Mouse (Mus musculus): ENCODE results near the gene Zfp709. TPM values are rescaled to one million over a fixed set of nuclear protein-coding genes. Genes with fewer than 3 reads are reported as not detected.
"Not testable (repeated sequence)": the region's sequence is repeated elsewhere in the genome, so short reads cannot be mapped to it uniquely, and the experiment has no call there.

Zfp709 gene
- polyA plus RNA-seq (2015; fragmentation: Nextera tagmentation; extraction: Ambion mirVana), result 5.3 and 6.2 TPM in 2 replicates

DNA sequence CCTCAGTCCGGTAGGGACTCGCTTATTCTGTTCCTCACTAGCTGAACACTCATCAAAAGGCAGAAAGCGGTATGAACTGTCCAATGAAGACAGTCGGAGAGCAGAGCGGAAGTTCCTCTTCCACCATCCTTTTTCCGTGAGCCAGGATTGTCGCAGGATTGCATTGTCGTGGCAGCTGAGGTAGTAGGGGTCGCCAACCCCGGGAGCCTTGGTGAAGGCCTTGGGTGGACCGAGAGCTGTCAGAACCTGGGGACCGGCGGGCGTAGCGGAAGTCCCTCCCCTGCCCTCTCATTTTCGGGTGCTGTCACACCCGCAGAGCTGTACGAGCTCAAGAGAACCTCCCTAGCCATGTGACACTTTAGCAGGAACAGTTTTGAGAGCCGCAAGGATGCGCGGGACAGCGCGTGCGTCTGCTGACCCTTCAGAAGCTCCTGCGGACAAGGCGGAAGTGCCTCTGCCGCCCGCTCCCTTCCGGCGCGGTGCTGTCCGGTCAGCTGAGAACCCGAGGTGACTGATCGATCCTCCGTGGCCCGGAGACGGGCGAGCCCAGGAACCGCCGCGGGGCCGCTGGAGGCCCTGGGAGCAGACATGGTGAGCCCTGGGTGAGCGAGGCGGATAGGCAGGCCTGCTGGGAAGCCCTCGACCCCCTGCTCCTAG, at the start of gene Zfp709:
Gene Zfp709 (plus strand): TSS at position 402 of the 657 bp plus-strand sequence.
- Histone ChIP-seq H3K9me3 (no peaks in the 10 kb centered on the region), H3K27me3 (replicated peaks) (no peaks in the 10 kb centered on the region), H3K4me1 (0 out of 2 replicates have a peak, but pooled peaks cover 2% of the 10 kb centered on the region), H3K4me3 (replicated peaks) (peak within 1 kb of the TSS; percentile 67), H3K36me3 (peaks cover 19% of the 10 kb centered on the region), H3K4me2 (peak within 1 kb of the TSS; percentile 87), H3K9ac (peak within 1 kb of the TSS; percentile 76), H3K27ac (peak within 1 kb of the TSS; percentile 76)
- WGBS, result 4% methylated on average over 45 of the region's 45 CpGs
- peak; percentile 91 for ATAC-seq (ENCODE audit: insufficient read depth, low FRiP score, low read depth)

DNA sequence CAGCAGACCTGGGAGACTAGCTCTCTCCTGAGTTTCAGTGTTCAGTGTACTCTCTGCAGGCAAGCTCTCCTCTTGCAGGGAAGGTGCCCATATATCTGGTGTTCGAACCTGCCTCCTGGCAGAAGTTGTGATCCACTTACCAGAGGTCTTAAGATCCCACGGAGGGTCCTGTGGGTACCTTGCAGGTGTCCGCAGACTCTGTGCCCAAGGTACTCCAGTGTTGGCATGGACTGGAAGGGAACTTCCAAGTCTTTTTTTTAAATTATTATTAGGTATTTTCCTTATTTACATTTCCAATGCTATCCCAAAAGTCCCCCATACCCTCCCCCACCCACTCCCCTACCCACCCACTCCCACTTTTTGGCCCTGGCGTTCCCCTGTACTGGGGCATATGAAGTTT, 43.6 kb upstream of the Zfp709 start:
- H3K9ac ChIP-seq; H3K4me2 ChIP-seq; H3K27me3 ChIP-seq (replicated peaks); H3K27ac ChIP-seq; H3K9me3 ChIP-seq; H3K4me1 ChIP-seq; H3K4me3 ChIP-seq (replicated peaks); ATAC-seq (ENCODE audit: insufficient read depth, low FRiP score, low read depth); H3K36me3 ChIP-seq: not testable (repeated sequence)
- whole genome bisulfite sequencing, result 79% methylated on average over 4 of the region's 4 CpGs

DNA sequence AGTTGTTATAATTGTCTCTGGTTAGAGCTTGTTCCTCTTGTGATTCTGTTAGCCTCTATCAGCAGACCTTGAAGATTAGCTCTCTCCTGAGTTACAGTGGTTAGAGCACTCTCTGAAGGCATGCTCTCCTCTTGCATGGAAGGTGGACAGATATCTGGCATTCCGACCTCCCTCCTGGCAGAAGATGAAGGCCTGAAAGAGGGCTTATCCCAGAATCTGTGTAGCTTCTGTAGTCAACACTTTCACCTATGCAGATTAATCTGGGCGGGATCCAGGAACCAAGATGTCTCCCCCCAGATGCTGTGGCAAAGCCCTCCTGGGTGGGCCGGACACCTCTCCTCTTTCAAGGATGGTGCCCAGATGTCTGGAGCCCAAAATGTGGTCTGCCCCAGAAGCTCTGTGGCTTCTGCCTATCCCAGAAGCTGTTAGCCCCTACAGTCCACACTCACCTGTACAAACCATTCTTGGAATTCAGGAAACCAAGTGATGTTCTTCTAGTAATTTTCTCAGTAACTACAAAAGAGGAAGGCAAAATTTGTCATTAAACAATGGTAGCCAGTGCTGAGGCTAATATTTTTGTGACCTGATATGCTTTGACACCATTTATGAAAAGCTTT, 40.5 kb upstream of the Zfp709 start:
- not testable (repeated sequence) for H3K9ac ChIP-seq; H3K27me3 ChIP-seq (replicated peaks); H3K27ac ChIP-seq; H3K4me2 ChIP-seq; H3K36me3 ChIP-seq; H3K4me3 ChIP-seq (replicated peaks); ATAC-seq (ENCODE audit: insufficient read depth, low FRiP score, low read depth); H3K9me3 ChIP-seq; H3K4me1 ChIP-seq
- WGBS, result 86% methylated on average over 3 of the region's 3 CpGs

DNA sequence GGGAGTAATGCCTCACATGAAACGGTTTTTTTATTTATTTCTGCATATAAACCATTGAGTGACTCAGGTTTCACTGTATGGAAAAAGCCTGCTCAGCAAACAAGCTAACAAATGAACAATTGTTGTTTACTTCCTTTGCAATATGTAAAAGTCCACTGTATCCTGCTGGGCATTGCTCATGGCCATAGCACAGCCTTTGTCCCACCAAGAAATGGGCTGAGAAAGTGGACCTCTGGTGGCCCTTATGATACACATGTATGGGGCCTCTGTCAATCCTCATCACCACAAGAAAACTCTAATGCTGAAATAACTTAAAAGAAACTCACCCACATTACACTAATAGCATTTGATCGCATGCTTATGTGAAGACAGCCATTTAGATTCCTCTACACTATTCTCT, 39.3 kb upstream of the Zfp709 start:
- WGBS, result 67% methylated on average over 2 of the region's 2 CpGs
- H3K27me3 ChIP-seq (replicated peaks); H3K9ac ChIP-seq; H3K4me1 ChIP-seq; H3K36me3 ChIP-seq; H3K9me3 ChIP-seq; H3K27ac ChIP-seq; H3K4me3 ChIP-seq (replicated peaks); H3K4me2 ChIP-seq; ATAC-seq (ENCODE audit: insufficient read depth, low FRiP score, low read depth): not testable (repeated sequence)

DNA sequence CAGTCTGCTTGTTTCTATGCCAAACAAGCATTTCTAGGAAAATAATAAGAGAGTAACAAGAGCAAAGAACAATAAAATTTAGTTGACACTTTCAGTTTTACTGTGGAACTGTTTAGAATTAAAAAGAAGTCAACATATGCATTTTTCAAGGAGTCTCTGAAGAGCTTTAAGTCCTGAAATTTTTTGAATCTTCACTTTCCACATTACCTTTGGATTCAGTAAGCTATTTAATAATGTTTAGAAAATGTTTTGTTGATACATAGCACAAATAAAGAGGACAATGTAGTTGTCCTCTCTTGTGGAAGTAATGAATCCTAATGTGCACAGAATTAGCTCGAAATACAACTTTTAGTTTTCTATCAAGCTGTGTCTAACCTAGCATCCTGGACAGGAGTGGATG, 37.4 kb upstream of the Zfp709 start:
- H3K4me3 ChIP-seq (replicated peaks); H3K9ac ChIP-seq; H3K4me2 ChIP-seq; ATAC-seq (ENCODE audit: insufficient read depth, low FRiP score, low read depth); H3K9me3 ChIP-seq; H3K4me1 ChIP-seq; H3K36me3 ChIP-seq; H3K27ac ChIP-seq; H3K27me3 ChIP-seq (replicated peaks): not testable (repeated sequence)
- 84% methylated on average over 1 of the region's 1 CpGs for WGBS

DNA sequence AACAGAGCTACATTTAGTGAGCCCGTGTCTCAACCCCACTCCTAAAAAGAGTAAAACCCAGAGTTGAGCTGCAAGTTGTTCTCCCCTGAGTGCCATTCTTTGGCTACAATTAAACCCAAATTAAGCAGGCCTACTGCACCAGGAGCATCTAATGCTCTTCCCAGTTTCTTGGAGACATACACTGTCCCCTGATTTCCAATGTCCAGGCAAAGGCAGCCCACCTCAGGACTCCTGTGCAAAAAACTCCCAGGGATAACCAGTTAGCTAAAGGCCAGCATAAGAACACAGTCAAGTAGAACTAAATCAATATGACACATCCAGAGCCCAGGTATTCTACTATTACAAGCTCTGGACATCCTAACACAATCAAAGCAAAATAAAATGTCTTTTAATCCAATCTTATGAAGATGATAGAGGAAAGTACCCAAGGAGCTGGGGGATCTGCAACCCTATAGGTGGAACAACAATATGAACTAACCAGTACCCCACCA, 35.8 kb upstream of the Zfp709 start:
- not testable (repeated sequence) for H3K27ac ChIP-seq; H3K4me3 ChIP-seq (replicated peaks); H3K4me1 ChIP-seq; H3K4me2 ChIP-seq; H3K27me3 ChIP-seq (replicated peaks); ATAC-seq (ENCODE audit: insufficient read depth, low FRiP score, low read depth); H3K9ac ChIP-seq; H3K36me3 ChIP-seq; H3K9me3 ChIP-seq
- 80% methylated on average over 1 of the region's 1 CpGs for WGBS

DNA sequence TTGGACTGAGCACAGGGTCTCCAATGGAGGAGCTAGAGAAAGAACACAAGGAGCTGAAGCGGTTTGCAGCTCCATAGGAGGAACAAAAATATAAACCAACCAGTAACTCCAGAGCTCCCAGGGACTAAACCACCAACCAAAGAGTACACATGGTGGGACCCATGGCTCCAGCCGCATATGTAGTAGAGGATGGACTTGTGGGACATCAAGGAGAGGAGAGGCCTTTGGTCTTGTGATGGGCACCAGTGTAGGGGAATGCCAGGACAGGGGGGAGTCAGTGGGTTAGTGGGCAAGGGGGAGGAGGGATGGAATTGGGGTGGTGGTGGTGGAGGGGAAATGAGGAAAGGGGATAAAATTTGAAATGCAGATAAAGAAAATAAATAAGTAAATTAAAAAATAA, 35.1 kb upstream of the Zfp709 start:
- H3K9me3 ChIP-seq; H3K27me3 ChIP-seq (replicated peaks); H3K36me3 ChIP-seq; H3K9ac ChIP-seq; ATAC-seq (ENCODE audit: insufficient read depth, low FRiP score, low read depth); H3K4me2 ChIP-seq; H3K4me1 ChIP-seq; H3K27ac ChIP-seq; H3K4me3 ChIP-seq (replicated peaks): not testable (repeated sequence)
- WGBS, result 85% methylated on average over 2 of the region's 2 CpGs

DNA sequence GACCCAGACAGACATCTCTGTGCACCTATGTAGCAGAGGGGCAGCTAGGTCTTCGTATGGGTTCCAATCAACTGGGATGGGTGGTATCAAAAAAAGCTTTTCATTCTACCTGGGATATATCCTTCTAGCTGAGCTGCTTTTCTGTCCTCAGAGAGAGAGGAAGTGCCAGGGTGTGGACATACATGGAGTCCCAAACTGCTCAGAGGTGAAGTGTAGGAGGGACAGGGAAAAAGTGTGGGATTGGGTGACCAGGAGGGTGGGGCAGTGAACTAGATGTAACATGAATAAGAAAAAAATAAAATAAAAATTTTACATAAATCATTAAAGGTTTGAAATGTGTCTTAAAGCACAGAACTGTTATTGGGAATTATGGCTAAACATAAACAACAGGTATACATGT, 30.8 kb upstream of the Zfp709 start:
- not testable (repeated sequence) for ATAC-seq (ENCODE audit: insufficient read depth, low FRiP score, low read depth); H3K4me1 ChIP-seq; H3K9ac ChIP-seq; H3K27ac ChIP-seq; H3K27me3 ChIP-seq (replicated peaks); H3K36me3 ChIP-seq; H3K4me2 ChIP-seq; H3K4me3 ChIP-seq (replicated peaks); H3K9me3 ChIP-seq
- WGBS, result 62% methylated on average over 1 of the region's 1 CpGs

DNA sequence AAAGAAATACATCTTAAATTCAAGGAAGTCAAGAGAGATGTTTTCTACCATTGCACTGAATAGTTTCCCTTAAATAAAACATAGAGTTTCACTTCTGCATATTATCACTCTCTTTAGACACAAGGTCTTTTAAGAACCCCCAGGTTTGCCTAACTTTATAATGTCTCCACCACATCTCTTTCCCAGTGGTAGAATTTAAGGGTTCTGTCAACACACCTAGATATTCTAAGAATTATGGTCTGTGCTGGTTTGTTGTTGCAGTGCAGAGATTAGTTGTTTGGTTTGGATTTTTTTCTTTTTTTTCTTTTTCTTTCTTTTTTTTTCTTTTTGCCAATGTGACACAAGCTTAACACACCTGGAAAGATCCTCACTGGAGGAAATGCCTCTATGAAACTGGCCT, 28.5 kb upstream of the Zfp709 start:
- H3K27me3 ChIP-seq (replicated peaks); H3K4me2 ChIP-seq; H3K27ac ChIP-seq; ATAC-seq (ENCODE audit: insufficient read depth, low FRiP score, low read depth); H3K4me1 ChIP-seq; H3K9me3 ChIP-seq; H3K4me3 ChIP-seq (replicated peaks); H3K36me3 ChIP-seq; H3K9ac ChIP-seq: not testable (repeated sequence)

DNA sequence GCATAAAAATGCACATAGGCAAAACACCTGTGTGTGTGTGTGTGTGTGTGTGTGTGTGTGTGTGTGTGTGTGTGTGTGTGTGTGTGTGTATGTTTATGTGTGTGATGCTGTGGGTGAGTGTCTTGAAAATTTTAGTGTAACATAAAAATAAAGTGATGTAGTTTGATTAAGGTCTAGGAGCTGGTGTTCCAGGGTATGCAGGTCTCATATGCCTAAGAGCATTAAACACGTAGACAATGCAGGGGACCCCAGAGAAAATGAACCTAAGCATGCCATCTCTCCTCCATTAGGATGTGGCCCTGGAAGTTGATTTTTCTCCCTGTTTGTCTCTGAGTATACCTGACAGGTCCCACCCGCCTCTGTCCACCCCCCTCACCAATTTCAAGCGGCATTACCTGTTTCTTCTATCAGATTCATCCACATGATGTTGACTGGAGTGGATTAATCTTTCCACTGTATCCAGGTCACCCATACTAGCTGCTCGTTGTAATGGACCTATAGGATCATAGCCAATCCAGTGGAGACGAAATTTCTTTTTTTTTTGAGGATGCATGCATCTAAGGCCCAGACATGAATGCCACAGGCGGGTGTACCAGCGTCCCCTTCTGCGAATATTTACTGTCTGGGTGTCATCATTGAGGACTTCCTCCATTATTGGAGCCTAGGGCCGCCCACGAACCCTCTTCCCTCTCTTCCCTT, 25.0 kb upstream of the Zfp709 start:
- not testable (repeated sequence) for H3K27me3 ChIP-seq (replicated peaks); H3K4me3 ChIP-seq (replicated peaks); H3K4me1 ChIP-seq; H3K27ac ChIP-seq; H3K4me2 ChIP-seq; H3K36me3 ChIP-seq; H3K9me3 ChIP-seq; H3K9ac ChIP-seq
- 73% methylated on average over 9 of the region's 10 CpGs for WGBS
- 0 out of 2 replicates have a peak, but pooled peaks have one; percentile 35 for ATAC-seq (ENCODE audit: insufficient read depth, low FRiP score, low read depth)

DNA sequence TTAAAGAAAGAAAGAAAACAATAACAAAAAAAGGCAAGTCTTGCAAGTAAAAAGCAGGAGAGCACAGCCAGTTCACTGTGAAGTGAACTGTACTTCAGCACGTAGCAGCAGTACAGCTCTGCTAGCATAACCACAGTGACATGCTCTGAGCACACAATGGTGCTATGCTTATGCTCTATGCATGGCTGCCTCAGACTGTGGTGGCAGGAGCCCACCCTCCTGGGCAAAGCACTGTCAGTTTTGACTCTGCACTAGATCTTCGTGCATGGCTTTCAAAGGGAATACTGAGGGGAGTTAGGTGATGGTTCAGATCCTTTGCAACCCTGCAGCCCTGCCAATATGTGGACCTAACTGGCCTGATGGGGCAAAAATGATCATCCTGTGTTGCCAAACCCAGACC, 24.5 kb upstream of the Zfp709 start:
- not testable (repeated sequence) for H3K4me1 ChIP-seq; H3K4me2 ChIP-seq; H3K27me3 ChIP-seq (replicated peaks); H3K27ac ChIP-seq; H3K36me3 ChIP-seq; H3K9me3 ChIP-seq; H3K9ac ChIP-seq; H3K4me3 ChIP-seq (replicated peaks)
- ATAC-seq (ENCODE audit: insufficient read depth, low FRiP score, low read depth), result 0 out of 2 replicates have a peak, but pooled peaks have one; percentile 58
- WGBS, result 82% methylated on average over 2 of the region's 2 CpGs

DNA sequence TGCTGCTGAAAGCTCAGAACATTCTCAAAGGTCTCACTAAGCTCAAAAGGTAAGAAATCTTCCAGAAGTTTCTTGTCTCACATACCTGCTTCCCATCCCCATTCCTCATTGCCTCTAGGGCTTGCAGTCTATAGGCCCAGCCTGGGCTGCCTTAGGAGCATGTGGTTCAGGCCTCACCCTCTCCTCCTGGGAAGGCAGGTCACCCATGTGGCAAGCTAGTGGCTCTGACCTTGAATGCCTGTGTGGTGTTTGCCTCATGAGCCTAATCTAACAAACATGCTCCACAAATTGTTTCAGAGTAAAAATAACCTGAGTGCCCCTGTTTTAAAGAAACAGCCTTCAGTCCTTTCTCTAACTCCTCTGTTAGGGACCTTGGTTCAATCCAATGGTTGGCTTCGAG, 20.3 kb upstream of the Zfp709 start:
- not testable (repeated sequence) for H3K36me3 ChIP-seq; H3K27me3 ChIP-seq (replicated peaks); H3K4me1 ChIP-seq; H3K4me3 ChIP-seq (replicated peaks); H3K4me2 ChIP-seq; H3K27ac ChIP-seq; H3K9ac ChIP-seq; H3K9me3 ChIP-seq; ATAC-seq (ENCODE audit: insufficient read depth, low FRiP score, low read depth)
- 81% methylated on average over 1 of the region's 1 CpGs for WGBS
